Mouse (Mus musculus): Measurements from ENCODE around the gene Rnaseh1.

Rnaseh1 gene

DNA sequence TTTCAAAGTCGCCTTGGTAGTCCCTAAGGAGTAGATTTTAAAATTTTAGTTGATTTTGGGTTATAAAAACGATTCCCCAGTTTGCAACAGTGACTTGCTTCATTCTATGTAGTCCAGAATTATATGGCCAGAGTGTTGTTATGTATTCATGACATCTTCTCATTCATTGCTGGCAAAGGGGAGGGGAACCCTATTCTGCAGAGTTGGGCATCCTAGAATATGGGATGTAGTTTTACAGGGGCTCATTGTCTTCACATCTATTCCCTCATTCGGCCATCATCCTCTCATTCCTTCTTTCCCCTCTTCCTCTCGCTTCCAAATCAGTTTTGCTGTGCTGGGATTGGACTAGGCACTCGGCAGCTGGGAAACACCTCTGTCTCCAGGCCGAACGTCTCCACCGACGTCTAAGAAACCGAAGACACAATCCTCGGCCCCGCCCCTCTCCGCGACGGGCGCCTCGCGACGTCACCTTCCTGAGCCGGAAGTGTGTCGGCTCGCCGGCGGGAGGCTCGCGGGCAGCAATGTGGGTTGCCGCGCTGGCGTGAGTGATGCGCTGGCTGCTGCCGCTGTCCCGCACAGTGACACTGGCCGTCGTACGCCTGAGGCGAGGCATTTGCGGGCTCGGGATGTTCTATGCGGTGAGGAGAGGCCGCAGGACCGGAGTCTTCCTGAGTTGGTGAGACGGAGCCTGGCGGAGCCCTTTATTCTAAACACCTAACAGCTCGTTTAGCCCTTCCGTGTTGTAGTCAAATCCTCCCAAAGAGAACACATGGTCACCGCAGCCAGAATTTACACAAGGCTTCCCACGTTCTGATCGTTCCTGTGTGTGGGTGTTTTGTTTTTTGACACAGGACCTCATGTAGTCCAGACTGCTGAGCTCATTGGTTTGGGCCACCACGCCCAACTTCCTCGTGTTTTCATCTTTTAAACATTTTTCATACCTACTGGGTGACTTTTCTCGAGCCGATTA is at the start of gene Rnaseh1:
Rnaseh1 (plus strand) TSS at position 462 of the 970 bp plus-strand sequence.
- DNase-seq = peak; percentile 83

DNA sequence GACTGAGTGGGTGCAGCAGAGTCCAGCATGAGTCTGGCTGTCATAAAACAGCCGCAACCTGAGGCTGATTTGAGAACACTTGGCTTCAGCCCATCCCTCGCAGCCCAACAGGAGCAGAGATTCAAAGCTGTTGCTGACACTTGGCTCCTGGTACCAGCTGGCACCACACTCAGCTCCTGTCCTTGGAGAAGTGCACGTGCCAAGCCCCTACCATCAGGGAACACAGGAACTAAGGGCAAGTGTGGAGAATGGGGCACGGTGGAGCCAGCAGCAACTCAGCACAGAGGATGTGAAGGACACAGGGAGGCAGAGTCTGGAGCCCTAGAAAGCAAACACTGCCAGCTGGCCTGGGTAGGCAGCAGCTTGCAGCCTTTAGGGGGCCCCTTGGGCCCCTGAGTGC is 47.1 kb upstream of the Rnaseh1 start:
- no peak for DNase-seq

DNA sequence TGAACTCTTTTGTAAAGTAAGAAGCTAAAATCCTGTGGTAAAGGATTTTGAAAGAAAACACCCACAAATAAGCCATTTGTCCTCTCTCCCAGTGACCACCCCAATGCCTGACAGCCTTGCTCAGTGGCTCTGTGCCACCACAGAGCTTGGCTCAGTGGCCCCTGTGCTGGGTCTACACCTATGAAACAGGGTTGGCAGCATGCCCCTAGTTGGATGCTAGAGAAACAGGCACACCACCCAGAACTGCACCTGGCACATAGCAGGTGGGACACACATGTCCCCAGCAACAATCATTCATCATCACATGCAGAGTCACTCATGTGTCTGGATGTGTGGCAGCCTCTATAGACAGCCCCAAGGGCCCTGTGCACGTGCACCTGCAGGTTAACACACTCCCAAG is 45.9 kb upstream of the Rnaseh1 start:
- DNase-seq = no peak

DNA sequence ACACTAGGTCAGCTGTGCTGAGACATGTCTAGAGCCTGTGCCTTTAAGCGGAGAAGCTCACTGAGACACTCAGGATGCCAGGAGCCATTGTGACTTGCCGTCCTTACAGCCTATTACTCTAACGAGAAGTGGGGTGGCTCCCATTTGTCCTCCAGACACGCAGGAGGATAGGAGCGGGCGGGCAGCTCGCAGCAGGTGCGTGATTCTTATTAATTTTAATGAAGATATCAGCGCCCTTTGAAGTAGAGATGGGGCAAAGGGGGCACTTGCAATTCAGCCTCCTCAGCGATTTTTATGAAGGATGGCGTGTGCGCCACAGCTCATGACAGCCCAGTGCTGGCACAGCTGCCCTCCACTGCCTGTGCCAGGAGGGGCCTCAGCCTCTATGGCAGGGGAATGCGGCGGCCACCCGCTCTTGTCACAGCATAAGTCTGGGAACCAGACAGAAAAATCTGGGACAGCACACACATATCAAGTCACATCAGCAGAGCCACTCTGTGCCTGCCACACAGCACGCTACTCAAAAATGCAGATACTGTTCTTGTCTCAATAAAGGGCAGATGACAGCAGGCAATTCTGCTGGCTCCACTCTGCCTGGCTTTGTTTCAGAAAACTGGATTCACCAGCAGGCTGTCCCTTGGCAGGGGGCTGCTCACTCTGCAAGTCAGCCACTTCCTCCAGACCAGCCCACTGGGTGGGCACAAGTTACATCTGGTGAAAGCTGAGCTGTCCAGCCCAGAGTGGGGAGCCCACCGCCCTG is 41.7 kb upstream of the Rnaseh1 start:
- DNase-seq = no peak

DNA sequence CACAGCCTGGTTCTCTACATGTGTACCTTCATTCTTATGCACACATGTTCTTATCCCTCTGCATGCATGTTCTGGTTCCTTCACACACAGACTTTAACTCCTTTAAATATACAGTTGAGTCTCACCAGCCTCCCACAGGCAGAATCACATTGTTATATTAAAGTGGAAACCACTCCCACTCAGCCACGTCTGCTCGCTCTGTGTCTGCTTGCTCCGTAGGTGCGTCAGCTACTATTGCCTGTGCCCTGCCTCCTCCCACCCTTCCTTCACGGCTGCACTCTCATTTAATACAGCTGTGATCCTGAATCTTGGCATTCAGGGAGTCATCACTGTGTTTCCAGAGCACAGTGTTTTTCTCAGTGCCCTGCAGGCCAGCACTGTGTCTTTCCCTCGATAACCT is 37.0 kb upstream of the Rnaseh1 start:
- no peak for DNase-seq

DNA sequence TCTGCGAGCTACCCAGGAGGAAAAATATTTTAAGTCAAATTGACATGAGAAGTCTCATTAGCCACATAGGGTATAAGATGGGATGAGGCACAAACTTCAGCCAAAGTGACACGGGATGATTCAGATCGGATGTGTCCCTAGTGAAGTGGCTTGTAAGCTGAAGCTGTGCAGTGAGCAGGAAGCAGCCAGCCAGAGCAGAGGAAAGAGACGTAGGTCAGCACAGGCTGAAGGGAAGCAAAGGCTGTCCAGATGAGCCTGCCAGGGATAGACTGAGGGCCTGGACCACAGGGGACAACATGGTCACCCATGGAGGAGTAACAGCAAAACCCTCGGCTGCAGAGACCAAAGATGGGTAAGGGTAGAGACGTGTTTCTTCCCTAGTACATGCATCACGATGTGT is 35.0 kb upstream of the Rnaseh1 start:
- DNase-seq = no peak

DNA sequence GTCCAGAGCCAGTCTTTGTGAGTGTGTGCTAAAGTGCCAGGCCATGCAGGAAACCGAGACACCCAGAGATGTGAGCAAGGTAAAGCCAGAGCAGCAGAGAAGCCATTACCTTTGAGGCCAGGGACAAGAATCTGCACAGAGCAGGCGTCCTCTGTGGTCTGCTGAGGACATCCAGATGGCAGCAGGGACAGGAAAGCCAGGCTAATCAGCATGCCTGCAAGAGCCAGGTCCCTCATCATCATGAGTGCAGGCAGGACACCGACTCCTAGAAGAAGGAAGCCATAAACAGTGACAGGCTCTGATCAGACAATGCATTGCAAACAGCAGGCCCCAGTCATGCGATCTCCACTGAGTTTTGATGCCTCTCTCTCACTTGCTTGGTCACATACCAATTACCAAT is 32.1 kb upstream of the Rnaseh1 start:
- DNase-seq = no peak

DNA sequence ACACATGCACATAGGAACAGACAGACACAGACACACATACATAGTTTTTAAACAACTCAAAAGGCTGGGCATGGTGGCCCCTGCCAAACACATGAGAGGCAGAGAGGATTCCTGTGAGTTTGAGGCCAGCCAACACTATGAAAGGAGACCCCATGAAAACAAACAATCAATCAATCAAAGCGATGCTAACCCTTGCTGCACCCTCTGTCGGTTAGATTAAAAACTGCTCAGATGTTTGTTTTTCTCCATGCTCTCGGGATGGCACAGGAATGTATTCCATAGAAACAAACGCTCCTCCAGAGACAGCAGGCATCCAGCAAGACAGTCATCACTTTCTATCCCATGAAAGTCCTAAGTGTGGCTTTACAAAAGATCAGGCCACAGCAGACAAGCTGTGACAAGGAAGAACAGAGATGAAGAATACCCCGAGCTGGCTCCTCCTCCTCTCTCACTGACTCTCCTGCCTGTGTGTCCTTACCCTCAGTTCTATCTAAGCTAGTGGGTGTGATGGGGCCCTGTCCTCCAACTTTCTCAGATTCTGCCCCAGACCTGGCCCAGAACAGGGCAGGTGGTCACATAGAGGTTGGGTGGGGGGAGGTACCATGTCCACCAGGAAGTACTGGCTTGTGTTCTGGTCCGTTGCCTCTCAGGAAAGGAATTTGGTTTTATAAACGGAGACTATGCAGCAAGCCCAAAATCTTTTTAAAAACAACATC is 27.8 kb upstream of the Rnaseh1 start:
- no peak for DNase-seq

DNA sequence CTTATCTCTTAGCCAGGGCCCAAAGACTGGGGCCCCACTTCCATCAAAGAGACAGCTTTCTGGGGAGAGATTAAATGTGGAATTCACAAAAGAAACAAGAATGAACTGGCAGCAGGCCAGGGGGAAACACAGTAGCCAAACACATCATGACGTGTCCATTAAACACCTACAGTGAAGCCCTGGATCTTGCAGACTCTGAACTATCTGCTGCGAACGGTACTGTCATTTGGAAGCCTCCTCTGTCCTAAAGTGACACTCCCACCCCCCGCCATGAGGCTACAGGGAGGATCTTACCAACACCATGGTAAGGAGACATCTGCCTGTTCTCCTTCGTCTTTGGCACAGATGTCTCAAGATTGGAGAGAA is 27.3 kb upstream of the Rnaseh1 start:
- no peak for DNase-seq

DNA sequence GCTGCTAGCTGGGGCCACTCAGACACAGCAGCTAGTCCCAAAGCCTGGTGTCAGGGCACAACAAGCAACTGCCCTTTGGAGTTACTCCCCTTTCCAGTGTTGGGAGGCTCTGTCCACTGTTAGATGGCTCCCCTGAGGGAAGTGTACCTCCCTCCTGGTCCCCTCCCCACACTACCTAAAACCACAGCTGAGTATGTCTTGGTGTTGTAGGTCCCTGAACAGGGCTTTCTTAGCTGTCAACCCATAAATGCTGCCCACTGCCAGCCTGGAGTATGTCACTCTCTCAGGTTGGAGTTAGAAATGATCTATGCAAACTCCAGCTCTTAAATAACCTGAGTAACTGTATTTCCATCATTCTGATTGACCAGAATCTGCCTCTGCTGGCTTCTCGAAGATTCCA is 26.8 kb upstream of the Rnaseh1 start:
- no peak for DNase-seq

DNA sequence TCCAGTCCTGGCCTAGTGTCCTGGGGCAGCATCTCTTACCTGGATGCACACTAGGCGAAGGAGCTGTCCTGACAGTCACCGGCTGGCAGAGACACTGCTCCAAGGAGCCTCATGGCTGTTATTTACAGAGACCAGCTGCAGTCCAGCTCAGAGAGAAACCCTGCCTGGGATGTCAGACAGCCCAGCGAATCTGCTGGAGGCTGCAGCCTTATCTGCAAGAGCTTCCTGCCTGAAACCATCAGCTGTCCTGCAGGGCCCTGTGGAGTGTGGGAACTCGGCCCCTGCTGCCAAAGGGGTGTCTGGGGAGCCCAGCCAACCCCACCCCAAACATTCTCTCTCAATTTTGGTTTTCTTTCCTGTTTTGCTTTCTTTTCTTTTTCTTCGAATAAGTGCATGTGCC is 26.2 kb upstream of the Rnaseh1 start, which contains the start of gene Colec11:
Colec11 (minus strand) TSS at position 183 of the 400 bp plus-strand sequence.
- DNase-seq = peak; percentile 7

DNA sequence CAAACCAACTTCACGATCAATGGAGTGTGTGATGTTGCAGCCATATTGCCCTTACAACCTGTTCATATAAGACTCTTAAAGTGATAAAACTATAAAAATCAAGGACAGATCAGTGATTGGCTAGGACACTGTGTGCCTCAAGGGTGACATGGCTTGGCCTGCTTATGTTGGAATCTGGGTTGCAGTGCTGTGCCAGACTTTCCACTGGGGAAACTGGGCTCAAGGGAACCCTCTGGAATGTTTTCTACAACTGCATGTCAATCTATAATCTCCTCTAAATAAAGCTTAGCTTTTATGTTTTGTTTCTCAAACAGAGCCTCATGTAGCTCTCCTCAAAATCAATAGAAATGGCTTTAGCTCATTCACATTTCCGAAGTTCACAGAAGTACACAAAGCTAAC is 25.2 kb upstream of the Rnaseh1 start:
- DNase-seq = no peak

DNA sequence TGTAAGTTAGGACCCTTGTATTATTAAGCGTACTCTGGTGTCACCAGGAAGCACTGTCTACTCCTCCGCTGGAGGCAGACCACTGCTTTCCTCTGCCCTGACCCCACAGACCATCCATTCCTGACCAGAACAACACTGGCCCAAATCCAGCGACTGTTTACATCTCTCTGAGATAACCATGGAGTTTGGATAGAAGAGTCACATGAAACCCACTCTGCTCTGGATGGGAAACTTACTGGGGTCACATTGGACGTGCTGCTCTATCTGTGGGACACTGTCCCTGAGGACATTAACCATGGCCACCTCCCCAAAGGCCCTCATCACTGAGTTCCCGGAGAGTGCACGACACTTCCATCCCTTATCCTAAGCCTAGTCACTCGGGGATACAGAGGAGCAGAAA is 24.0 kb upstream of the Rnaseh1 start:
- DNase-seq = no peak

DNA sequence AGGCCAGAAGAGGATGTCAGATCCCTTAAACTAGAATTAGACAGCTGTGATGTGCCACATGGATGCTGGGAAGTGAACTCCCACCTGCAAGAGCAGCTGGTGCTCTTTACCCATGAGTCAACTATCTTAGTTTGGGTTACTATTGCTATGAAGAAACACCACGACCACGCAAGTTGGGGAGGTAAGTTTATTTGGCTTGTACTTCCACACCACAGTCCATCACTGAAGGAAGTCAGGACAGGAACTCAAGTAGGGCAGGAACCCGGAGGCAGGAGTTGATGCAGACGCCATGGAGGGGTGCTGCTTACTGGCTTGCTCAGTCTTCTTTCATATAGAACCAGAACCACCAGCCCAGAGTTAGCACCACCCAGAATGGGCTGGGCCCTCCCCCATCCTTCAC is 22.3 kb upstream of the Rnaseh1 start:
- no peak for DNase-seq

DNA sequence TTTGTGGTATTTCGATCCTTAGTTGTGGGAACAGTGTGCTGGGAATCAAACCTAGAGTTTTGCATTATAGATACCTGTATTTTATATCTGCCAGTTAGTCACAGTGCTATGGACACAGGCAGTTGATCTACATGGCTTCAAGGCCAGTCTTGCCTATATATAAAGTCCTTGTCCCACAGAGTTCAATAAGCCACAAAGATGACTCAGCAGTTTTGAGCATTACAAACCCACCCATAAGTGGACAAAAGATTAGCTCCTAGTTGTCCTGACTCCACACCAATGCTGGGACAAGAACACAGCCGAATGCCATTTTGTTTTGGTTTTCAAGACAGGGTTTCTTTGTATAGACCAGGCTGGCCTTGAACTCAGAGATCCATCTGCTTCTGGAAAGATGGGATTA is 21.0 kb upstream of the Rnaseh1 start:
- DNase-seq = no peak

DNA sequence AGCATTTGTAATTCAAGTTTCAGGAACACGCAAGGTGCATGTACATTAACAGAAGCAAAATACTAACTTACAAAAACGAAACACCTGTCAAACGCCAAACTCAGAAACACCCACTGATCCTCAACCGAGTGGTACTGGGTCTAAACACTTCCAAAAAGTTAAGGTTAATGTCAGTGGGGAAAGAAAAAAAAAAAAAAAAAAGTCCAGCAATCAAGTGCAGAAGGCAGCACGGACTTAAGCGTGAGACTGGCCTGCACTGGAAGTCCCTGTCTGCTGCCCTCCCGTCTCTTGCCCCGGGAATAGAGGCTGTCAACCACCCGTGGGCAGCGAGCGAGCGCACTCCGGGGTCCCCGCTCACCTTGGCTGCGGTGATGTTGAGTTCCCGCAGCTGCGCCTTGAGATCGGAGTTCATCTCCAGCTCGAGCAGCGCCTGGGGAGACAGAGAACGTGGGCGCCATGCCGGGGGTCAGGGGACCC is 14.3 kb upstream of the Rnaseh1 start:
- DNase-seq = no peak

DNA sequence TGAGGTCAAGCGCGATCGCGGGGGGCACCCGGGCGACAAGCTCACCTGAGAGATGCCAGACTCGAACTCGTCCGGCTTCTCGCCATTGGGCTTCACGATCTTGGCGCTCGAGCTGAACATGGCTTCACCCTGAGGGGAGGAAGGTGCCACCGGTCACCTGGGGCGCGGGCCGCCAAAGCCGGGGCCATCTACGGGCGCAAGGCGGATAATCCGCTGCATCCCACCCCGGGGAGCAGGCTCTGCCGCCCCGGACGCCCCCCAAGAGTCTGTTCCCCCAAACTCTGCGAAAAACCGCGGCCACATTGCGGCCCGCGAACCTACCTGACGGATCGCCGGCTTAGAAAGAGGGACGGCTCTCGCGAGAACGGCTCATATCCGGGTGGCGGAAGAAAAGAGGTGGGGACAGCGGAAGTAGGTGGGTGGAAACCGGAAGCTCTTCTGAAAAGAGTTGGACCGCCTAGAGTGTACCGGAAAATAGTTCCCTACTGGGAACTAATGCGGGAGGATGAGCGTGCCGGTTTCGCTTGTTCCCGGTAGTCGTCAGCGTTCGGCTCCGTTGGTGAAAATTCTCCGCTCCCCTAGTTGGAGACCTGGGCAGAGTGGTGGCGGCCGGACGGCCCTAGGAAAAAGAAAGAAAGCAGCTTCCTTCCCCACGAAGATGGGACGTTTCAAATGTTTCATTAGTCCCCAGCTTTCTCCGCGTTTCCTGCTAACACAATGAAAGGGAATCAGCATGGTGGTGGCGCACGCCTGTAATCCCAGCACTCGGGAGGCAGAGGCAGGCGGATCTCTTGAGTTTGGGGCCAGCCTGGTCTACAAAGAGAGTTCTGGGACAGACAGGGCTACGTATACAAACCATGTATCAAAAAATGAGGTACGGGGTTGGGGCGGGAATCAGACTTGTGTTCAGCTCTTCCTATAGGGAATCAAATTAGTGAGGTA is 13.6 kb upstream of the Rnaseh1 start, which contains the start of gene Rps7:
Rps7 (minus strand) TSS at position 419 of the 942 bp plus-strand sequence.
- peak; percentile 91 for DNase-seq

DNA sequence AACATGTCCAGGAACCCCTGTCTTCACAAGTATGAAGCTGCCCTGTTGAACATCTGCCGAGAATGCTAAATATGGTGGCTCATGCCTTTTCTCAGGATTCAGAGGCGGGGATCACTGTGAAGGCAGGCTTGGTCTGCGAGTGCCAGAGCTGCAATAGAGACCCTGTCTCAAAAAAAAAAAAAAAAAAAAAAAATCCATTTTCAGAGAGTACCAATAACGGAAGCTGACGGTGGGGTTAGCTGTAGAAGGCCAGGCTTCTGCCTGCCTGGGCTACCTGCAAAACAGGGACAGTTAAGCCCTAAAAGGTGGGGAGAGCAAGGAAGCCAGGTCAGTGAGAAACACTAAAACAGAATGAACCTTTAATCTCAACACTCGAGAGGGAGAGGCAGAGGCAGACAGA is 12.9 kb upstream of the Rnaseh1 start:
- no peak for DNase-seq

DNA sequence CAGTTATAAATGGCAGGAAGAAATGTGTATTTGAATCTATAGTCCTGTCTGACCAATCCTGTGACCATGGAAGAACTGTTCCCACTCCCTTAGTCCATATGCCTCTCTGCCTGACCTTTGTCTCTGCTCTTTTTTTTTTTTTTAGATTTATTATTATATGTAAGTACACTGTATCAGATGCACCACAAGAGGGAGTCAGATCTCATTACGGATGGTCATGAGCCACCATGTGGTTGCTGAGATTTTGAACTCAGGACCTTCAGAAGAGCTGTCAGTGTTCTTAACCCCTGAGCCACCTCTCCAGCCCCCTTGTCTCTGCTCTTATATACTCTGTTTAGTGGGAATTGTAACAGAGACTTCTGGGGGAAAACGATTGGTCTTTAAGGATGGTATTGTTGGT is 10.6 kb upstream of the Rnaseh1 start:
- no peak for DNase-seq

DNA sequence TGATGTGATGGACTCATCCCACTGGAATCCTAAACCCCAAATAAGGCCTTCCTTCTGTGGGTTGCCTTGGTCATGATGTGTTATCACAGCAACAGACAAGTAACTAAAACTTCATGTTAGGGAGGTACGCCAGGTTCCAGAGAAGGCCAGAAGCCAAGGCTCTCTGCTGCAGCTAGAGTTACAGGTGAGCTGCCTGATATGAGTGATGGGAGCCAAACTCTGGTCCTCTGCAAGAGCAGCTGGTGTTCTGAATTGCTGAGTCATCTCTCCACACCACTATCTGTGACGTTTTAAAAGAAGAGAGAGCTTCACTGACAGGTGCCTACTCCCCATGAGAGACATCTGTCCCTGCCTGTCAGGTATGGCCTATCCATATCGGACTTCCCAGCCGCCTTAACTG is 13.2 kb downstream of the Rnaseh1 start:
- DNase-seq = no peak

DNA sequence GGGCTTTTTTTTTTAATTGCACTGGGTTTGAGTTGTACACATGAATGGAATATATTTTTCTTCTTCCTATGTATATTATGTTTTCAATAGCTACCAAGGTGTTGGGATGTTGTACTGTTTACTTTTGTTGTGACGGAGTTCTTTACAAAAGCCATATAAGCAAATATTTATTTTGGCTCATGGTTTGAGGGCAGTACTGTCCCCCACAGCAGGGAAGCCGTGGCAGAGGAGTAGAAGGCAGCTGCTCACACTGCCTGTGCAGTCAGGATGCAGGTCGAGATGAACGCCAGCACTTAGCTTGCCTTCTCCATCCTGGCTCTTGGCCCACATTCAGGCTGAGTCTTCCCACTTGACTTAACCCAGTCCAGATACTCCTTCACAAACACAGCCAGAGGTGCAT is 17.3 kb downstream of the Rnaseh1 start:
- DNase-seq = no peak

DNA sequence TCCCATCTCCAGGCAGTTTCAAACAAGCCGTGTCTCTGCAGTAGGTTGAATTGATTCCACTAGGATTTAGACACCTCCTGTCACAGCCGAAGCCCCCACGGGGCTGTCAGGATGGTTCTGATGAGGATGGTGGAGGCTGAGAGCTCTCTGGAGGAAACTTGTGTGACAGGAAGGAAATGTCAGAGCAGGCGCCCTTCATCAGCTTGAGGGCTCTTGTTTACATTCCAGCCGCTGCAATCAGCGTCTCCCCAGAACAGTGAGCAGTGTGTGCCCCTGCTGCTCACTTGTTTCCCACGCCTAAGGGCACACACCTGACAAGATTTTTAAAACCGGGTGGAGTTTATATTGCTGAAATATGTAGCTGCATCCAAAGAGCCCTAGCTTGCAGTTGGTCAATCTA is 17.9 kb downstream of the Rnaseh1 start:
- no peak for DNase-seq
